In genomic region chr3:8736239-8736953, GRCm38 (mm10) we compare ENCODE assay signal across 10 mouse cellular contexts.
DNase-seq lines count a peak whose midpoint lies in the region; ATAC-seq lines count a peak whose summit lies in the region.
"Had no signal": no experiment of that assay in that cellular context is flagged by ENCODE, and none has a peak within 500 bp of the region (broad histone marks: within the 10 kb centered on the region; RNA-seq: fewer than 3 reads in every experiment).

No protein-coding gene starts in this region.

- ATAC-seq in forebrain, embryonic 11.5 days (replicated peaks; ENCODE audit: low FRiP score), result no peak; the same call in 1 of the 2 replicates
- ATAC-seq in embryonic facial prominence, embryonic 13.5 days (ENCODE audit: insufficient number of reproducible peaks, insufficient read depth, low FRiP score, low TSS enrichment, low read depth), result no peak
- ATAC-seq in hindbrain, embryonic 13.5 days (ENCODE audit: low FRiP score), result peak; percentile 81
- ATAC-seq in midbrain, embryonic 16.5 days, result peak; percentile 79

- no peak for DNase-seq in forebrain, embryonic 10.5 days (ENCODE audit: extremely low spot score, low spot score)
- no peak for DNase-seq in forebrain, embryonic 11.5 days (ENCODE audit: low spot score)
- no peak for DNase-seq in testis, postnatal 10 days (ENCODE audit: low spot score)
- no peak for DNase-seq in right cerebral cortex, postnatal 10 days (ENCODE audit: low spot score in 2 of 2)
- DNase-seq in left cerebral cortex, postnatal 25 days (ENCODE audit: low spot score in 2 of 2), result no peak
- DNase-seq: kidney, adult 11 months had no signal

- peak overlapping the region; percentile 57 for H3K27ac ChIP-seq in forebrain, embryonic 10.5 days
- H3K27ac ChIP-seq in forebrain, embryonic 11.5 days (ENCODE audit: low read depth, low read length), result no peak overlapping the region; the same call in 1 of the 2 replicates
- H3K27ac ChIP-seq in embryonic facial prominence, embryonic 13.5 days, result no peak overlapping the region
- H3K27ac ChIP-seq in hindbrain, embryonic 13.5 days, result peak overlapping the region; percentile 55
- H3K27ac ChIP-seq in midbrain, embryonic 16.5 days (ENCODE audit: low read length), result no peak overlapping the region
- H3K27ac ChIP-seq: embryonic facial prominence, embryonic 15.5 days had no signal

- no peak overlapping the region for H3K4me2 ChIP-seq in forebrain, embryonic 11.5 days (ENCODE audit: low read depth, low read length, severe bottlenecking)
- no peak overlapping the region for H3K4me2 ChIP-seq in embryonic facial prominence, embryonic 13.5 days
- no peak overlapping the region for H3K4me2 ChIP-seq in hindbrain, embryonic 13.5 days
- H3K4me2 ChIP-seq in midbrain, embryonic 16.5 days (ENCODE audit: low read length), result no peak overlapping the region
- H3K4me2 ChIP-seq: embryonic facial prominence, embryonic 15.5 days had no signal

- intact Hi-C loops in left cerebral cortex, postnatal 25 days (cut with DNase I), result no loop called here

- H3K36me3 ChIP-seq in forebrain, embryonic 10.5 days (replicated peaks), result no peaks in the 10 kb centered on the region
- H3K36me3 ChIP-seq in forebrain, embryonic 11.5 days (ENCODE audit: control insufficient read depth, insufficient read depth, low read length), result no peaks in the 10 kb centered on the region
- H3K36me3 ChIP-seq in embryonic facial prominence, embryonic 13.5 days, result no peaks in the 10 kb centered on the region
- H3K36me3 ChIP-seq in hindbrain, embryonic 13.5 days, result no peaks in the 10 kb centered on the region
- H3K36me3 ChIP-seq in midbrain, embryonic 16.5 days (ENCODE audit: control insufficient read depth, insufficient read depth, low read length), result no peaks in the 10 kb centered on the region
- H3K36me3 ChIP-seq: embryonic facial prominence, embryonic 15.5 days had no signal

- no peaks in the 10 kb centered on the region for H3K27me3 ChIP-seq in forebrain, embryonic 10.5 days (ENCODE audit: poor library complexity, severe bottlenecking)
- H3K27me3 ChIP-seq in forebrain, embryonic 11.5 days (ENCODE audit: control insufficient read depth, insufficient read depth, low read length), result no peaks in the 10 kb centered on the region
- no peaks in the 10 kb centered on the region for H3K27me3 ChIP-seq in embryonic facial prominence, embryonic 13.5 days
- H3K27me3 ChIP-seq in hindbrain, embryonic 13.5 days, result 0 out of 2 replicates have a peak, but pooled peaks cover under 1% of the 10 kb centered on the region
- no peaks in the 10 kb centered on the region for H3K27me3 ChIP-seq in midbrain, embryonic 16.5 days (ENCODE audit: control insufficient read depth, insufficient read depth, low read depth, low read length)
- H3K27me3 ChIP-seq: embryonic facial prominence, embryonic 15.5 days had no signal

- 40% methylated on average over 10 of the region's 10 CpGs for WGBS in forebrain, embryonic 10.5 days
- 48% methylated on average over 10 of the region's 10 CpGs for WGBS in forebrain, embryonic 11.5 days
- 21% methylated on average over 10 of the region's 10 CpGs for WGBS in embryonic facial prominence, embryonic 13.5 days
- 15% methylated on average over 10 of the region's 10 CpGs for WGBS in hindbrain, embryonic 13.5 days
- WGBS in midbrain, embryonic 16.5 days, result 33% methylated on average over 10 of the region's 10 CpGs

- no peak overlapping the region for H3K4me3 ChIP-seq in forebrain, embryonic 10.5 days
- no peak overlapping the region for H3K4me3 ChIP-seq in forebrain, embryonic 11.5 days (ENCODE audit: low read depth, low read length)
- H3K4me3 ChIP-seq in embryonic facial prominence, embryonic 13.5 days, result no peak overlapping the region
- no peak overlapping the region for H3K4me3 ChIP-seq in hindbrain, embryonic 13.5 days
- no peak overlapping the region for H3K4me3 ChIP-seq in midbrain, embryonic 16.5 days (ENCODE audit: low read depth, low read length)
- H3K4me3 ChIP-seq: embryonic facial prominence, embryonic 15.5 days had no signal

- H3K4me1 ChIP-seq in forebrain, embryonic 10.5 days, result peaks cover 15% of the 10 kb centered on the region
- no peaks in the 10 kb centered on the region for H3K4me1 ChIP-seq in forebrain, embryonic 11.5 days (replicated peaks; ENCODE audit: control insufficient read depth, insufficient read depth, low read length)
- peaks cover 8% of the 10 kb centered on the region for H3K4me1 ChIP-seq in embryonic facial prominence, embryonic 13.5 days
- peaks cover 15% of the 10 kb centered on the region for H3K4me1 ChIP-seq in hindbrain, embryonic 13.5 days (replicated peaks)
- 0 out of 2 replicates have a peak, but pooled peaks cover 3% of the 10 kb centered on the region for H3K4me1 ChIP-seq in midbrain, embryonic 16.5 days (ENCODE audit: control insufficient read depth, insufficient read depth, low read length)

- no peaks in the 10 kb centered on the region for H3K9me3 ChIP-seq in forebrain, embryonic 10.5 days
- no peaks in the 10 kb centered on the region for H3K9me3 ChIP-seq in forebrain, embryonic 11.5 days (ENCODE audit: control insufficient read depth, low read length)
- no peaks in the 10 kb centered on the region for H3K9me3 ChIP-seq in embryonic facial prominence, embryonic 13.5 days
- no peaks in the 10 kb centered on the region for H3K9me3 ChIP-seq in hindbrain, embryonic 13.5 days
- H3K9me3 ChIP-seq in midbrain, embryonic 16.5 days (replicated peaks; ENCODE audit: control insufficient read depth, low read length, poor library complexity, severe bottlenecking), result no peaks in the 10 kb centered on the region
- H3K9me3 ChIP-seq: embryonic facial prominence, embryonic 15.5 days had no signal

- H3K9ac ChIP-seq in forebrain, embryonic 11.5 days (ENCODE audit: low read length), result no peak overlapping the region
- 0 out of 2 replicates have a peak overlapping the region, but pooled peaks have one; percentile 49 for H3K9ac ChIP-seq in embryonic facial prominence, embryonic 13.5 days
- H3K9ac ChIP-seq in hindbrain, embryonic 13.5 days, result peak overlapping the region; percentile 24; the same call in 1 of the 2 replicates
- no peak overlapping the region for H3K9ac ChIP-seq in midbrain, embryonic 16.5 days (ENCODE audit: low read depth, low read length)
- H3K9ac ChIP-seq: embryonic facial prominence, embryonic 15.5 days had no signal

Comparison
In these comparisons a context has a peak if more than half of its experiments do, and no peak if none do; other contexts are left out.
1. H3K27ac ChIP-seq: peak in forebrain, embryonic 10.5 days (single experiment) and hindbrain, embryonic 13.5 days (single experiment); none in forebrain, embryonic 11.5 days (single experiment), embryonic facial prominence, embryonic 13.5 days (single experiment) and midbrain, embryonic 16.5 days (single experiment).
2. ATAC-seq: peak in hindbrain, embryonic 13.5 days (single experiment) and midbrain, embryonic 16.5 days (single experiment); none in forebrain, embryonic 11.5 days (single experiment) and embryonic facial prominence, embryonic 13.5 days (single experiment).
3. H3K9ac ChIP-seq: peak in embryonic facial prominence, embryonic 13.5 days (single experiment) and hindbrain, embryonic 13.5 days (single experiment); none in forebrain, embryonic 11.5 days (single experiment) and midbrain, embryonic 16.5 days (single experiment).